Mouse (Mus musculus): ENCODE results near the gene Creb3l4. TPM values are rescaled to one million over a fixed set of nuclear protein-coding genes. Genes with fewer than 3 reads are reported as not detected.
"Not testable (repeated sequence)": the region's sequence is repeated elsewhere in the genome, so short reads cannot be mapped to it uniquely, and the experiment has no call there.

Gene Creb3l4
- polyA plus RNA-seq (2014; fragmentation: Nextera tagmentation; extraction: Ambion mirVana) = 1.3 and 2.4 TPM in 2 replicates

GRCm38 (mm10) chr3:90242984-90243775 lies at the start of gene Creb3l4:
Gene Creb3l4, minus strand, starts transcription at chr3:90243512.
- peaks cover 8% of the 10 kb centered on the region; the same call in 1 of the 2 replicates for H3K4me1 ChIP-seq (ENCODE audit: control insufficient read depth, insufficient read depth, low read length)
- no peaks in the 10 kb centered on the region for H3K9me3 ChIP-seq (ENCODE audit: control insufficient read depth, low read length)
- H3K36me3 ChIP-seq (ENCODE audit: control insufficient read depth, insufficient read depth, low read length) = no peaks in the 10 kb centered on the region
- ATAC-seq (ENCODE audit: low read depth) = peak; percentile 45; the same call in 1 of the 2 replicates
- H3K4me2 ChIP-seq (ENCODE audit: low read depth, low read length) = peak within 1 kb of the TSS; percentile 66
- H3K4me3 ChIP-seq (ENCODE audit: low read depth, low read length) = peak within 1 kb of the TSS; percentile 29
- peak within 1 kb of the TSS; percentile 8; the same call in 1 of the 2 replicates for H3K9ac ChIP-seq (replicated peaks; ENCODE audit: low read depth, low read length)
- H3K27me3 ChIP-seq (ENCODE audit: control insufficient read depth, insufficient read depth, low read length) = no peaks in the 10 kb centered on the region
- no peak within 1 kb of the TSS for H3K27ac ChIP-seq (ENCODE audit: low read depth, low read length)
- WGBS = 3% methylated on average over 19 of the region's 19 CpGs

DNA sequence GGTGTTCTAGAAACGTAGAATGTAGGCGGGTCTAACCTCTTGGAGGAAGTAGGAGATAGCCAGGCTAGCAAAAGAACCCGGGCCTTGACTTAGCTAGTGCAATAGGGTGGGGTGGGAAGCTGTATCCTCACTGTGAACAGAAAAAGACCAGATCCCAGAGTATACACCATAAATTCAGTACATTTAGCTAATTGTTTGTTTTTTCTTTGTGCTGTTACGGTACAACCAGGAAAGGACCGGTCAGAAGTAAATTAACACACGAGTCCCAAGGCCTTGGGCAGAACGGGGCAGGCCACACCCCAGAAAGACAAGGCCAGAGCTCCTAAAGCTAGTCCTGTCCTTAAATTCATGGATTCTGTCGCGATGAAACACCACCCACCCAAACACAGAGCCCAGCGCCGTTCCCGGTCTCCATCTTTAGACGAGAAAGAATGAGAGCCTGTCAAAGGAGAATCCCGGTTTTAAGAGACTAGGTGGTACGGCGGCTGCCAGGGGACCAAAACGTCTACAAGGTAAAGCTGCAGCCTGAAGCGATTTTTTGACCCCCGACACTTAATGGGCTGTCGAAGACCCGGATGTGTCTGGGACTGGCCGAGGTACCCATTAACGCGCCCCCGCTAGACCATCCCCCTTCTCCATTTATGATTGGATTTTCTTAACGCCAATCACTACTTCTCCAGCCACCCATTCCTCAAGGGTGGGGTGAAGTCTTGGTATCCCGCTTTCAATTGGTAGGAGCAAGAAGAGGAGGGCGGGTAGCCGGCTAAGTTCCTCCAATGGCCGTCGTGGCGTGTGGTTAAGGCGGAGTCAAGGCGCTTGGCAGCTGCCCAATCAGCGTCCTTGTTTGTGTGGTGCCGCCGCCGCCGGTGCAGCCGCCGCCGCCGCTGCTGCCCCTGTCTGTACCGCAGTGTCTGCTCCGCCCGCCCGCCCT lies 49.3 kb upstream of the Creb3l4 start, which contains the start of gene Gatad2b:
TSS of gene Gatad2b (plus strand) at position 834 of the 931 bp plus-strand sequence.
- Histone ChIP-seq H3K36me3 (ENCODE audit: control insufficient read depth, insufficient read depth, low read length) (no peaks in the 10 kb centered on the region), H3K4me1 (ENCODE audit: control insufficient read depth, insufficient read depth, low read length) (peaks cover 18% of the 10 kb centered on the region), H3K9me3 (ENCODE audit: control insufficient read depth, low read length) (no peaks in the 10 kb centered on the region), H3K4me3 (ENCODE audit: low read depth, low read length) (peak within 1 kb of the TSS; percentile 83), H3K27me3 (ENCODE audit: control insufficient read depth, insufficient read depth, low read length) (no peaks in the 10 kb centered on the region), H3K9ac (replicated peaks; ENCODE audit: low read depth, low read length) (peak within 1 kb of the TSS; percentile 92), H3K27ac (ENCODE audit: low read depth, low read length) (peak within 1 kb of the TSS; percentile 96), H3K4me2 (ENCODE audit: low read depth, low read length) (peak within 1 kb of the TSS; percentile 79)
- WGBS = under 1% methylated on average over 44 of the region's 47 CpGs
- peak; percentile 99 for ATAC-seq (ENCODE audit: low read depth)

DNA sequence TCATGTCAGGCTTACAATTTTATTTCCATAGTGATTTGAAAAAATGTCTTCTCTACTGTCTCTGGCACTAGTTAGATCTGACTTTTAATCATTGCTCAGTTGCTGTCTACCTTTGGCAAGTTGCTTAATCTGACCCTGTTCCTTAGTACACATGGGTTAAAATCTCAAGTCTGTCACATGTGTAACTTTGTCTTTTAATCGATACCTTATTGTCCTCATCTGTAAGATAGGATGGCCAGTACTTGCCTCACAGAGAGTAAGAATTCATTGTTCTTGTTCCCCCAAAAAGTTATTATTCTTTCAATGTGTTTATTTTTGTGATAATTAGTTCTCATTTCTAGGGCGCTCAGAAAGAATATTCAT lies 48.7 kb upstream of the Creb3l4 start:
- H3K4me3 ChIP-seq (ENCODE audit: low read depth, low read length) = peak overlapping the region; percentile 55
- H3K9me3 ChIP-seq (ENCODE audit: control insufficient read depth, low read length) = no peaks in the 10 kb centered on the region
- peak overlapping the region; percentile 76 for H3K9ac ChIP-seq (replicated peaks; ENCODE audit: low read depth, low read length)
- 38% methylated on average over 2 of the region's 2 CpGs for WGBS
- peak overlapping the region; percentile 93 for H3K27ac ChIP-seq (ENCODE audit: low read depth, low read length)
- ATAC-seq (ENCODE audit: low read depth) = no peak
- peaks cover 18% of the 10 kb centered on the region for H3K4me1 ChIP-seq (ENCODE audit: control insufficient read depth, insufficient read depth, low read length)
- H3K4me2 ChIP-seq (ENCODE audit: low read depth, low read length) = peak overlapping the region; percentile 65
- H3K36me3 ChIP-seq (ENCODE audit: control insufficient read depth, insufficient read depth, low read length) = no peaks in the 10 kb centered on the region
- no peaks in the 10 kb centered on the region for H3K27me3 ChIP-seq (ENCODE audit: control insufficient read depth, insufficient read depth, low read length)

DNA sequence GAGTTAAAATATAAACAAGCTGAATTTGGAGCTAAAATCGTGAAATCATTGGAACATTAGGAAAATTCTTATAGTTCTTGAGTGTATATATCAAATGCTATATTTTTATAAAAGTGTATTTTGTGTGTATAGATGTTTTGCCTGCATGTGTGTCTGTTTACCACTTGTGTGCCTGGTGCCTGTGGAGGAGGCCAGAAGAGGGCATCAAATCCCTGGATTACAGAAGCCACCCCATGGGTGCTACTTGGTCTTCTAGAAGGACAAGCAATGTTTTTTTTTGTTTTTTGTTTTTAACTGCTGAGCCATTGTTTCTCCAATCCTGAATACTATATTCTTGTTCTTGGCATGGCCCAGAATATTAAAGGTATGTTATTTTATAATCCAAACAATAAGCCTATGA lies 47.3 kb upstream of the Creb3l4 start:
- WGBS = 83% methylated on average over 1 of the region's 1 CpGs
- Histone ChIP-seq H3K4me1 (ENCODE audit: control insufficient read depth, insufficient read depth, low read length) (peaks cover 15% of the 10 kb centered on the region), H3K36me3 (ENCODE audit: control insufficient read depth, insufficient read depth, low read length) (no peaks in the 10 kb centered on the region), H3K4me3 (ENCODE audit: low read depth, low read length) (no peak overlapping the region), H3K4me2 (ENCODE audit: low read depth, low read length) (no peak overlapping the region), H3K27me3 (ENCODE audit: control insufficient read depth, insufficient read depth, low read length) (no peaks in the 10 kb centered on the region), H3K27ac (ENCODE audit: low read depth, low read length) (no peak overlapping the region), H3K9ac (replicated peaks; ENCODE audit: low read depth, low read length) (no peak overlapping the region), H3K9me3 (ENCODE audit: control insufficient read depth, low read length) (no peaks in the 10 kb centered on the region)
- no peak for ATAC-seq (ENCODE audit: low read depth)

GRCm38 (mm10) chr3:90289403-90289802 lies 46.1 kb upstream of the Creb3l4 start:
- not testable (repeated sequence) for H3K27ac ChIP-seq (ENCODE audit: low read depth, low read length); H3K27me3 ChIP-seq (ENCODE audit: control insufficient read depth, insufficient read depth, low read length)
- 68% methylated on average over 2 of the region's 3 CpGs for WGBS

DNA sequence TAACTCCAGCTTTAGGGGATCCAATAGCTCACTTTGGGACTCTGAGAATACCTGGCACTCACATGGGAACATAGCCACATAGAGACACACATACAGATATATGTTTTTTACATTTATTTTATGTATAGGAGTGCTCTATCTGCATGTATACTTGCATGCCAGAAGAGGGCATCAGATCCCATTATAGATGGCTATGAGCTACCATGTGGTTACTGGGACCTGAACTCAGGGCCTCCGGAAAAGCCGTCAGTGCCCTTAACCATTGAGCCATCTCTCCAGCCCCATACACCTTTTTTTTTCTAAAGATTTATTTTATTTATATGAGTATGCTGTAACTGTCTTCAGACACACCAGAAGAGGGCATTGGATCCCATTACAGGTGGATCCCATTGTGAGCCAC lies 40.8 kb upstream of the Creb3l4 start:
- 96% methylated on average over 2 of the region's 2 CpGs for WGBS
- Histone ChIP-seq H3K4me2 (ENCODE audit: low read depth, low read length) (no peak overlapping the region), H3K27ac (ENCODE audit: low read depth, low read length) (no peak overlapping the region), H3K9ac (replicated peaks; ENCODE audit: low read depth, low read length) (no peak overlapping the region), H3K4me3 (ENCODE audit: low read depth, low read length) (no peak overlapping the region), H3K9me3 (ENCODE audit: control insufficient read depth, low read length) (no peaks in the 10 kb centered on the region), H3K27me3 (ENCODE audit: control insufficient read depth, insufficient read depth, low read length) (no peaks in the 10 kb centered on the region), H3K4me1 (ENCODE audit: control insufficient read depth, insufficient read depth, low read length) (no peaks in the 10 kb centered on the region), H3K36me3 (ENCODE audit: control insufficient read depth, insufficient read depth, low read length) (peaks cover 6% of the 10 kb centered on the region)
- ATAC-seq (ENCODE audit: low read depth) = no peak

More at GRCm38 (mm10) chr3:90289403-90289802, 46.1 kb upstream of the Creb3l4 start:
- not testable (repeated sequence) for H3K9ac ChIP-seq (replicated peaks; ENCODE audit: low read depth, low read length); ATAC-seq (ENCODE audit: low read depth); H3K36me3 ChIP-seq (ENCODE audit: control insufficient read depth, insufficient read depth, low read length); H3K9me3 ChIP-seq (ENCODE audit: control insufficient read depth, low read length); H3K4me3 ChIP-seq (ENCODE audit: low read depth, low read length); H3K4me2 ChIP-seq (ENCODE audit: low read depth, low read length); H3K4me1 ChIP-seq (ENCODE audit: control insufficient read depth, insufficient read depth, low read length)

- WGBS = 81% methylated on average over 9 of the region's 9 CpGs
- no peaks in the 10 kb centered on the region for H3K27me3 ChIP-seq (ENCODE audit: control insufficient read depth, insufficient read depth, low read length)
- peaks cover 19% of the 10 kb centered on the region for H3K36me3 ChIP-seq (ENCODE audit: control insufficient read depth, insufficient read depth, low read length)
- H3K4me3 ChIP-seq (ENCODE audit: low read depth, low read length) = no peak overlapping the region
- no peak for ATAC-seq (ENCODE audit: low read depth)
- H3K4me1 ChIP-seq (ENCODE audit: control insufficient read depth, insufficient read depth, low read length) = no peaks in the 10 kb centered on the region
- no peak overlapping the region for H3K9ac ChIP-seq (replicated peaks; ENCODE audit: low read depth, low read length)
- H3K4me2 ChIP-seq (ENCODE audit: low read depth, low read length) = no peak overlapping the region
- no peak overlapping the region for H3K27ac ChIP-seq (ENCODE audit: low read depth, low read length)
- H3K9me3 ChIP-seq (ENCODE audit: control insufficient read depth, low read length) = no peaks in the 10 kb centered on the region
Observed at GRCm38 (mm10) chr3:90280708-90281107, 37.4 kb upstream of the Creb3l4 start.

DNA sequence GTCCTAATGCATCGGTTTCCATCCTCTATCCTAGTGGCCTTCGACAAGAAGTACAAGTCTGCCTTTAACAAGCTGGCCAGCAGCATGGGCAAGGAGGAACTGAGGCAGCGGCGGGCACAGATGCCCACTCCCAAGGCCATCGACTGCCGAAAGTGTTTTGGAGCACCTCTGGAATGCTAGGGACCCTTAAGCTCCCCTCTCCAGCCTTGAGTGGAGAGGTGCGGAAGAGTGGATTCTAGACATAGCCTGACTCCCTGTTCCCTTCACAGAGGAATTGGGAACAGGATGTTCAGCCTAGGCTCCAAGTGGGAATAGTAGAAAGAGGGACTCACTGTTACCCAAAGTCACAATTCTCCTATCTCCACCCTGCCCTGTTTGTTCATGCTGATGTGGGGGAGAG lies 36.4 kb upstream of the Creb3l4 start:
- H3K4me1 ChIP-seq (ENCODE audit: control insufficient read depth, insufficient read depth, low read length) = no peaks in the 10 kb centered on the region
- H3K4me3 ChIP-seq (ENCODE audit: low read depth, low read length) = no peak overlapping the region
- no peak overlapping the region for H3K27ac ChIP-seq (ENCODE audit: low read depth, low read length)
- ATAC-seq (ENCODE audit: low read depth) = no peak
- H3K9ac ChIP-seq (replicated peaks; ENCODE audit: low read depth, low read length) = no peak overlapping the region
- no peak overlapping the region for H3K4me2 ChIP-seq (ENCODE audit: low read depth, low read length)
- peaks cover 24% of the 10 kb centered on the region for H3K36me3 ChIP-seq (ENCODE audit: control insufficient read depth, insufficient read depth, low read length)
- 96% methylated on average over 7 of the region's 7 CpGs for WGBS
- H3K9me3 ChIP-seq (ENCODE audit: control insufficient read depth, low read length) = no peaks in the 10 kb centered on the region
- H3K27me3 ChIP-seq (ENCODE audit: control insufficient read depth, insufficient read depth, low read length) = no peaks in the 10 kb centered on the region
